Mouse (Mus musculus) lung, postnatal 4 days (tissue): ENCODE data around the gene Slc5a5.

Source experiments
- DNase-seq, 2 experiments: peaks; one replicate each; pipeline ENCODE4 v3.0.0; 2021

The Slc5a5 gene

DNA sequence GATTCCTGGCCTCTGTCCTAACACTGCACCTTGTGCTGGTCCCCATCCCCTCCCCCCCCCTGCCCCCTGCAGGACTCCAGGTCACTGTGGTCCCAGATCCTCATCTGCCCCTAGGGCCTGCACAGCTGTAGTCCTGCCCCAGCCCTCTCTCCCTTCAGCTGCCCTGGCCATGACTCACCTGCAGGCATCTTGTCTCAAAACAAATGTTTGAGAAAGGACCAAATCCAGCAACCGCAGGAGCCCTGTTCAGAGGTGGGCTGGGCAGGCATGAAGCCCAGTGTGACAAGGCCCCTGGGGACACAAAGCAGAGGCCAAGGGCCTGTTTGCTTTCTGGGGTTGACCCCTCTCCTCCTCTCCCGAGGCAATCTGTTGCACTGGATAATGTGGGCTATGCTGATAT, 14.4 kb downstream of the Slc5a5 start:
- no peak for DNase-seq

GRCm38 (mm10) chr8:70876382-70876781, 16.2 kb downstream of the Slc5a5 start:
- DNase-seq: no peak

DNA sequence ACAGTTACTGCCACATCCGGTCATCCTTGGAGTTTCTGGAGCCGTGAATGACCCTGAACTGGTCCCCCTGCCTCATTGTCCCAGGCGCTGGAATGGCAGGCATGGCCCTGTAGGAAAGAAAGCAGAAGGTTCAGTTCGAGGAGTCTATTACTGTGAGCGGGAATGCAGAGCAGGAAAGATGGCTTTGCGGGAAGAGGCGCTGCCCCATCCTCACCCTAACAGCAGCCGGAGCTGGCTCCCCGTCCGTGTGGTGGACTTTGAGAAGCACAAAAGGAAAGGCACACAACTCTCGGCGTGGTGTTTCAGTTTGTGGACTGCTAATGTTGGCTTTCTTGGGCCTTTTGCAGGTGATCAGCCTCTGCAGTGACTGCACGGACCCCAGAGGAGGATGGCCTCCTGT, 18.1 kb downstream of the Slc5a5 start:
- DNase-seq: no peak

DNA sequence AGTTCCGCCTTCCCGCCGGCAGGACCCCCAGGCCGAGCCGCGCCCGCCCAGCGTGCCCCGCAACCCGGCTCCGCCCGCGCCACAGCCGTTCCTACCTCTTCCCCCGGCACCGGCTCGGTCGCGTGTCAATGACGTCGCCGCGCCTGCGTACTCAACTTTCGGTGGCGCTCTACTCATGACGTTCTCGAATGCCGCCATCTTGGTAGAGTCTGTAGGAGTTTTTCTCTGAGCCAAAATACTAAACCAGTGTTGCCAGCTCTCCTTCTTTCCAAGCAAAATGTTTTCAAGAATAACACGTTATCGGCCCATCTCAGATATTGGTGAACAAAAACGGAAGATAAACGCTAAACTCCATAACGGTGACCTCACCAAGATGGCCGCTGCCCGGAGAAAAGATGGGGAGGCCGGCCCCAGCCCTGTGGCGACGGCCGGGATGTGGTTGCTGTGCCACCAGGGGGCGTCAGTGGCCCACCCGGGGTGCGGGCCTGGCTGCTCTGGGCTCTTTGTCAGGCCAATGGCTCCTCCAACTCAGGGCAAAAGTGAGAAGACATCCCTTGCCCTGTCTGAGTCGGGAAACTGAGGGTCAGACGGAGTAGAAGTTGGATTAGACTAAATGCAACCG, 19.1 kb downstream of the Slc5a5 start, which contains the start of gene Ccdc124:
Ccdc124 (minus strand) TSS at position 572 of the 622 bp plus-strand sequence.
- DNase-seq: peak; percentile 96

GRCm38 (mm10) chr8:70872643-70873363, 19.8 kb downstream of the Slc5a5 start:
- no peak for DNase-seq

DNA sequence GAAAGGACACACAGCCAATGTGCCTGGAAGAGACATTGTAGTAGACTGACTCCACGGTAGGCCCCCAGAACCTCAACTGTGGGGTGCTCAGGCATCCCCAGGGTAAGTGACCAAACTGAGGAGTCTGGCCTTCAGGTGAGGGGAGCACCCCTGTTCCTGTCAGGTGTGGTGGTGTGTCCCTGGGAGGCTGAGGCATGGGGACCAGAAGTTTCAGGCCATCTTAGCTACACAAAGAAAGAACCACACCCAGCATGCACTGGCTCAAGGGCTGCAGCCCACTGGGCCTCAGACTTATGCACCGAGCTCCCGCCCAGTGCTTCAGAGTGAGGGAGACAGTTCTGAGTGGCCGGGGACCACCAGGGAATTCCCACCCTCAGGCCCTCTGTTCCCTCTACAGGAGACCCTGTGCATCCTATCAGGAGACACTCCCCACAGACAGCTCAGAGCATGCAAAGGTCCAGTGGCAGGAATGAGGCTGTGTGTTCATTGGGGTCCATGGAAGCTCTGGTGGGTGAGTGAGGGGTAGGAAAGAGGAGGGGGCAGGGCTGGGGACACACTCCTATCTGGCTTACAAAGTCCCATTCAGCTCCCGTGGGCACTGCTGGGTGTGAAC, 21.3 kb downstream of the Slc5a5 start:
- no peak for DNase-seq

DNA sequence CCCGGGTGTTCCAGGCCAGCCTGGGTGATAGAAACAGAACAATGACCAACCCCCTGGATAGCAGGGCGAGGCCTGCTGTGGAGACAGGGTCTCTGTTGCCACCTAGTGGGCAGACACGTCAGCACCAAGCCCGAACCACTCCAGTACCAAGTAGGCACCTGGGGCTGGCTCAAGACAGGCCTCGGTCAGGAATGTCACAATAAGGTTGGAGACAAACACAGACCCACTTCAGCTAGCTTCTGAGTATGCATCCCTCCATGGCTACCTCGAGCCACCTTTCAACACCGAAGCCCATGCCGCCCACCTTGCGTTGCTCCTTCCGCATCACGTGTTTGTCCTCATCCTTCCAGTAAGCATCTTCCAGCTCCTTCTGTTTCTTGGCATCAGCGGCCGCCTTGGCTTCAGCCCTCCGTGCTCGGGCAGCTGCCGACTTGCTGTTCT, 22.9 kb downstream of the Slc5a5 start:
- DNase-seq: peak; percentile 84 to 88

GRCm38 (mm10) chr8:70869199-70869571, 23.4 kb downstream of the Slc5a5 start:
- no peak for DNase-seq

DNA sequence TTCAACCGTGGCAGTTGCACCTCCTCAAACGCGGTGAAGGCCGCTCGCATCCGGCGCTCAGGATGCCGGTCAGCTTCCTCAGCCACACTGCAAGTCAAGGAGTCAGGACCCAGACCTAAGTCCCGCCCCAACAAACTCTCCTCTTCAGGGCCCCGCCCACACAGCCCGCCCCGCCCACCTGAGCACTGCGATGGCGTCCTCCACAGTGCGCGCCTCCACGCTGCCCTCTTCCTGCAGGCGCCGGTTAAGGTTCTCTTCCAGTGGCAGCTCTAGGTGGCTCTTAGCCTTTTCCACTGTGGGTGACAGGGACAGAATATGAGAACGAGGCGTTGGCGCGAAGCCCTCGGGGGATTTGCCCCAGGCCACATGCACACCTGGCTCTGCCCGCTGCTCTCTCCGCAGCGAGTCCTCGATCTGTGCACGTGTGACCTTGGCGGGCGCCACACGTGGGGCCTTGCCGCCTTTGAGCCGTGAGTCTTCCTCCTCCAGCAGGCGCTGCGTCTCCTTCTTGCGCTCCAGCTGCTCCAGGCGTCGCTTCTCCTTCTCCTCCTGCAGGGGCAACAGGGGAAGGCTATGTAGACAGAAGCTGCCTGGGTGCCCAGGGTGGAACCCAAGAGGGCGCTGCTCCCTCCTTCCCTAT, 23.9 kb downstream of the Slc5a5 start:
- peak; percentile 75 to 76 for DNase-seq

GRCm38 (mm10) chr8:70866566-70866965, 26.0 kb downstream of the Slc5a5 start:
- DNase-seq: no peak

GRCm38 (mm10) chr8:70866001-70866520, 26.5 kb downstream of the Slc5a5 start:
- no peak for DNase-seq

- DNase-seq: peak; percentile 99
These were observed 27.1 kb downstream of the Slc5a5 start for GRCm38 (mm10) chr8:70865350-70866000.

DNA sequence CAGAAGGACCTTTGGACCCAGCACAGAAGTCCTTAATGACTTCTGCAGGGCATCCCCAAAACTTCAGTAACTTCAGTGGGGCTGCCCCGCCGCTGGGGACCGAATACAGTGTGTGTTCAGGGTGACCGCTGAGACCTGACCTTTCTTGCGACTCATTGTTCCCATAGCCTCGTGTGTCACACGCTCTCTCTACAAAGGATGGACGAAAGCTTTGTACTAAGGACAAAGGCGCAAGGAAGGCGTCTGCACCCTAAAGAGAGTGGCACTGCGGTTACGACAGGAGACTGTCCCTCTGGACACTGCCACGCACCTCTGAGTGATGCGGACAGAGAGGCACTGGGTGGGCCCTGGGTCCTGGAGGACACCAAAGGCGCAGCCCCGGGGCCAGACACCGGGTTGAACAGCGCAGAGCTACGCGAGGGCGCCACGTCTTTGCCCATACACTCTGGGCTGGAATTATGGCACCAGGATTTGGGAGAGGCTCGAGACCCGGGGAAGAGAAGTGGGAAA, 27.8 kb downstream of the Slc5a5 start:
- DNase-seq: peak in 1 of 2 experiments; percentile 33

DNA sequence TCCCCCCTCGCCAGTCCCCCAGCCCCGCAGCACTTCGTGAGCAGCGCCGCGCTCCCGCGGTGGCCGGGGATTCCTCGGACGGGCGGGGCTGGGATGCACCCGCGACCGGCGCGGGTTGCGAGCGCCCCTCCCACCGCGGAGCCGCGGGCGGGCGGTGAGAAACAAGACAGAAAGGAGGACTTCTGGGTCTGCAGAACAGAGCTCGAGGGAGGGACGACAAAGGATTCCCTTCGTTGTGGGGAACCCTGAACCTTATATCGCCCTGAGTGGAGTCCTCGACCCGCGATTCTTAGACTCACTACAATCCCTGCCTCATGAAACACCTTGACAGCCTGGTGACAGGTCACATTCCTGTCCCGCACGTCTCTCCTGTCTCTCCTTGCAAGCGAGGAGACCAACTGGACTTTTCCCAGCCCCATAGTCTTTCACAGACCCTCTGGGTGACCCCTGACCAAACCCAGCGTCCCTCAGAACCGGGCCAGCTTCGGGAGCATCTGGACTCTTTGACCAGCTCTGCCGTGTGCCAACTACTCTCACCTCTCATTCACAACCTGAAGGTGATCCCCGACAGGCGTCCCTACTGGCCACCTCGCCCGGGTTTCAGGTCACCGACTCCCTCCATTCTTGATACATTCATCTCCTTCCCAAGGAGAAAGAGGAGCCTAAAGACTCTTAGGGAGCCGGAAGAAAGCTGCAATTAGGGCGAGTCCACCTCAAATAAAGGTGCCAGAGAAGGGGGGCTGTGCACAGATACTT, 28.4 kb downstream of the Slc5a5 start:
- DNase-seq: peak in 1 of 2 experiments; percentile 37

DNA sequence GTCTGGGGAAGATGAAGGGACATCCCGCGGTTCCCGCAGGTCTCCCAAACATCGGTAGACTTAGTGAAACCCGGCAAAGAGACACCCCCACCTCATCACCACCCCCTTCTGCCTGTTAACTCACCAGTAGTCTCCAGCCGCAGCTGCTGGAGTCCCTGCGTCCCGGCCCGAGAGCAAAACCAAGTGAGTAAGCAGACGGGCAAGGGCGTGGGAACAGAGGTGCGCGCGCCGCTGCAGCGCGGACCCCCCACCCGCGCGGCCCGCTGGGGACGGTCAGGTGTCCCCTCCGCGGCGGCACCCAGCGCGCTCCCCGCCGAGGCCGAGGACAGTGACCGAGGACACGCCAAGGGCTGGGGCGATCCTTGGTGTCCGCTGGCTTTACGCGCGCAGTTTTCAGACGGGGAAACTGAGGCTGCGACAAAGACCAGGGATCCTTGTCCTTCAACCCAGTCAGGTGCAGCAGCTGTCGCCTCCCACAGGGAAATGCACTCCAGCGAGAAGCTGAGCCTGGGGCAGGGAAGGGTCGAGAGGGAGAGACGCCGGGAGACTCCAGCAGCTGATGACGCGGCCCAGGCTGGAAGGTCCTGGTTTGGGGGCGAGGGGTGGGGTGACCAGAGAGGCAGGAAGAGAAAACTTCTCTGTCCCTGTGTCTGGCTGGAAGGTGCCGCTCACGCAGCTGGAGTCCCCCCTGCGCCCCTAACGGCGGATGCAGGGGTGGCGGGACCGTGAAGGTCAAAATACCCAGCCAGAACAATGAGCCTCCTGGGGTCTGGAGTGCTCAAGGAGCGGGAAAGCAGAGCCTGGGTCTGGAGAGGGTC, 29.5 kb downstream of the Slc5a5 start, which contains the start of gene Kcnn1:
Kcnn1 (minus strand) TSS at position 435 of the 818 bp plus-strand sequence.
- DNase-seq: no peak

DNA sequence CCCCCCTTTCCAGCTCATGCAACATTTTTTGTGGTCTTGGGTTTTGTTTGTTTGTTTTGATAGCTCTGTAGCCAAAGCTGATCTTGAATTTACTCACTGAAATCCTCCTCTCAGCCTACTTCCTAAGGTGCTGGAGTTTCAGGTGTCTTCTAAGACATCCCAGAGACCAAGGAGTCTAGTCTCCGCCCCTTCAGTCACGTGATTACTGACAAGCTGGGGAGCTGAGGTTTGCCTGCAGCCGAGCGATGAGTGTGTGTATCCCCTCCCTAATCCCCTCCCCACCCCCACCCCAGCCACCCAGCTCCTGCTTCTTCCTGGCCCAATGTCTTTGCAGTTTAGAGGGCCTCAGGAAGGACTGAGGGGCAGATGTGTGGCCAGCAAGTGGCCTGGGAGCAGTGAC, 35.0 kb downstream of the Slc5a5 start:
- DNase-seq: no peak

DNA sequence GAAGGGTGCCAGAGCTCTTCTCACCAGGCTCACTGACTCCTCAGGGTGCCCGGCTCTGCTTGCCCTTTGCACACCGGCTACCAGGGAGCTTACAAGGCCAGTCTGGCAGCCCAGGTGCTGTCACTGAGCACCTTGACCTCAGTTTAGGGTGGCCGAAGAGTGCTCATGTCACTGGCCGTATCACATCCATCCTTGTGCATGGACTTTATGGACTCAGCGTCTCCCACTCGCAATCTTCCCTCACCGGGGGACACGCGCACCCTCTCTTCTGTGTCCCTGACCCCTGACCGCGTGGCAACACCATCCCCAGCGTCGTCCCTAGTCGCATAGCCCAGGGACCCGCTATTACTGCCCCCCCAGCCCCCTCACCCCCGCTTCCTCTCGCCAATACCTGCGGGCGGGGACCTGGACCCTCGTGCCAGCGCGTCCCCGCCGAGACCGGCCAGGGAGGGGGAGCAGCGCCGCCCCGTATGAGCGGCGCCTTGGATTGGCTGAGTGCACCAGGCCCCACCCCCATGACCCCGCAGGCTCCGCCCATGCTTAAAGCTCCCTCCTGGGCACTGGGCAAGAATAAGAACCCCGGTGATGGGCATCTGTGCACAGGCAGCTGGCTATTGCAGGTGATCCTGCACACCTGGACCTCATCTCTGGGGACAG, 35.9 kb downstream of the Slc5a5 start:
- peak; percentile 71 to 75 for DNase-seq

- no peak for DNase-seq
These were observed 36.5 kb downstream of the Slc5a5 start for GRCm38 (mm10) chr8:70856028-70856427.

DNA sequence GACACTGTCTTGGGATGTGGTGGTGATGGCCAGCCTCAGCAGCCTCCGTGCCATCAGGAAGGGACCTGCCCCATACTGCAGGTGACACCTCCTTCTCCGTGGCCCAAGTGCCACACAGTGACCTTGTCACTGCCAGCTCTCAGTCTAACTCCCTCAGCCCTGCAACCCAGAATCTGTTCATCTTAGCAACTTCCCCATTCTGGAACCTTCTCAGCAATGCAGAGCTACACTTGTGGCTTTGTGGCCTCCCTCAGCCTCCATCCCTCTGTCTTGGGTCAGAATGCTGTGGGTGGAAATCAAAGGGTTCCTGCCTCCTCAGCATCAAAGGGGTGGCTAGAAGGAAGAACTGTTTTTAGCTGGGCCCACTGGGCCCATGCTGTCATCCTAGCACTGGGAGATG, 38.7 kb downstream of the Slc5a5 start:
- DNase-seq: peak in 1 of 2 experiments; percentile 40

DNA sequence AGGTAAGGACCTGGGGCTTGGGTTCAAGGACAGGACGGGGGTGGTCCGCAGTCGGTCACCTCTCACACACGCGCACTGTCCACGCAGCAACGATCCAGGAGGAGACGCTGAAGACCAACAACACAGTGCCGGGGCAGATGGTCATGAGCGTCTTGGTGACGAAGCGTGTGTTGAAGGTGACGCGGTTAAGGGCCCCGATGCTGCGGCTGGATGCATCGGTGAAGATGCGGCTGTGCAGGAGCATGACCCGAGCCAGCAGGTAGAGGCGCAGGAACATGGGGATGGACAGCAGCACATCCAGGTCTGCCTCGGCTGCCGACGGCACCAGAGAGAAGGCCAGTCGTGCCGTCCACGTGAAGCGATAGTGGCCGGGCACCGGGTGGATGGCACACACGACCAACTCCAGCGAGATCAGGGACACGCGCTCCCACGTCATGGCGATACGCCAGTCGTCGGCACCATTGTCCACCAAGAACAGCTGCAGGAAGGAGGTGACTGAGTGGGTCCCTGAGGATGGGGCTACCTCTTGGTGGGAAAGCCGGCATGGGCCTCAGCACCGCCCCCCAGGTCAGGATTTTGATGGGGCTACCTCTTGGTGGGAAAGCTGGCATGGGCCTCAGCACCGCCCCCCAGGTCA, 39.8 kb downstream of the Slc5a5 start:
- no peak for DNase-seq
